Mouse (Mus musculus) heart, adult 2 months (tissue): ENCODE measurements at regions not wholly inside any gene's neighbourhood (a gene's known extent, or its start where the extent isn't known, plus 50 kb on each side); places are given as distances from the start of the nearest gene placed in this dataset.

Experiments
- DNase-seq, 2 experiments: peaks; one replicate each; pipeline ENCODE4 v3.0.0; 2021
- H3K27ac ChIP-seq: fragments of 200-600 bp; 2 replicates; pipeline ENCODE4 v1.8.1; 2022
- H3K27me3 ChIP-seq: fragments of 200-500 bp; 2 replicates; pipeline ENCODE4 v1.6.1; 2012; ENCODE audit warnings: mild to moderate bottlenecking, low read length, inconsistent platforms, mixed read lengths; ENCODE audit not compliant: control insufficient read depth, insufficient read depth
- H3K36me3 ChIP-seq: fragments of 200-500 bp; 2 replicates; pipeline ENCODE4 v1.6.1; 2012; ENCODE audit warnings: low read length, inconsistent platforms; ENCODE audit not compliant: control insufficient read depth, insufficient read depth
- H3K4me1 ChIP-seq: fragments of 200-500 bp; 2 replicates; pipeline ENCODE4 v1.6.1; 2011; ENCODE audit warnings: low read length; ENCODE audit not compliant: control insufficient read depth, insufficient read depth
- H3K4me3 ChIP-seq: fragments of 200-600 bp; 2 replicates; pipeline ENCODE4 v1.8.1; 2022
- H3K79me2 ChIP-seq: fragments of 200-500 bp; replicated peaks from 2 replicates; pipeline ENCODE4 v1.6.1; 2012; ENCODE audit warnings: mild to moderate bottlenecking, inconsistent platforms, low read length, moderate library complexity, mixed read lengths; ENCODE audit not compliant: control insufficient read depth, insufficient read depth
- H3K9ac ChIP-seq: fragments of 200-500 bp; 2 replicates; pipeline ENCODE4 v1.6.1; 2012; ENCODE audit warnings: low read depth, mild to moderate bottlenecking, control low read depth, inconsistent platforms, low read length, mixed read lengths
- CTCF ChIP-seq: fragments of 200-600 bp; IDR thresholded peaks from 2 replicates; pipeline ENCODE4 v1.8.1; 2022; ENCODE audit warnings: antibody characterized with exemption, mild to moderate bottlenecking, moderate library complexity
- EP300 ChIP-seq: fragments of 200-500 bp; IDR thresholded peaks from 2 replicates; pipeline ENCODE4 v1.6.1; 2011; ENCODE audit warnings: low read depth, low read length, control low read depth; ENCODE audit not compliant: insufficient read depth
- POLR2A ChIP-seq: fragments of 200-500 bp; IDR thresholded peaks from 2 replicates; pipeline ENCODE4 v1.6.1; 2011; ENCODE audit warnings: mild to moderate bottlenecking, low read depth, low read length, control low read depth; ENCODE audit not compliant: insufficient read depth
- WGBS: fragments of 180-500 bp; shearing (Covaris S2); methylation state at CpG from one replicate; pipeline ENCODE4 v1.1.7; 2018; 5-methylcytosine and 5-hydroxymethylcytosine counted together
- intact Hi-C: fragments of 180-260 bp; cut with DNase I; formaldehyde crosslinking; loops from one replicate; pipeline ENCODE4 v1.15.1; 2025

DNA sequence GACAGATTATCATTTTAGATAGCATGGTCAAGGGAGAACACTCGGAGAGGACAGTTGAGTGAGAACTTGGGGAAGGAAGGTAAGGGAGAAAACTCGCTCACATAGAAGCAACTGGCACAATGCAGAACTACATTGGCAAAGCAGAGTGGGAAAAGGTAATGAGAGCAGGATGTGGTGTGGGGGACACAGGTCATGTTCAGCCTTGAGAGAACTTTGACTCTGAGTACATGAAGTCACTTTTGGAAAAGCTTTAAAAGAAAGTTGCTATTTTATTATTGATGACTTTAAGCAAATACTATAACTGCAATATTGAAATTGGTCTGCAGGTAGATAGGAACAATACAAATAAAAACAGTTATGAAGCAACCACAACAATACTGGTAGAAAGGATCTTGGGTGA is 437.4 kb upstream of the Jag1 start:
- no peak overlapping the region for H3K27ac ChIP-seq
- no peaks in the 10 kb centered on the region for H3K36me3 ChIP-seq
- no peak for TF ChIP-seq CTCF
- TF ChIP-seq POLR2A = no peak
- no peak for TF ChIP-seq EP300
- no peak overlapping the region for H3K9ac ChIP-seq
- no peaks in the 10 kb centered on the region for H3K27me3 ChIP-seq
- no peaks in the 10 kb centered on the region for H3K79me2 ChIP-seq
- no peaks in the 10 kb centered on the region for H3K4me1 ChIP-seq
- no peak overlapping the region for H3K4me3 ChIP-seq
- no peak for DNase-seq
- 89% methylated on average over 2 of the region's 2 CpGs for WGBS
- intact Hi-C loops = no loop called here

DNA sequence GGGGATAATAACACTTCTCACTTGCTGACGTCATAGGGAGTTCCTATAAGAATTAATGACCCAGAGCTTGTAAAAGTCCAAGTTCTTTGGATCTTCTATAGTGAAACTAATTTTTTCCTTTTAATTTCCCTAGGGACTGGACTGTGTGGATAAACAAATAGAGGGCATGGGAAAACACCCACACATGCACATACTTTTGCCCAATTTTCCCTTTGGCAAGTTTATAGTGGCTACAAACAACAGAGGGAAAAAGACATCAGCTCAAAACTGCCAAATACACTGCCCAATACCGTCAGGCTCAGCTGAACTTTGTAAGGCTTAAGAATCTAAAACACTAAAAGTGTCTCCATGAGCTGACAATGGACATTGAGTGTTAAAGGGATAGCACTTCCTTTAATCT is 420.1 kb upstream of the Jag1 start:
- H3K9ac ChIP-seq = no peak overlapping the region
- intact Hi-C loops = no loop called here
- no peaks in the 10 kb centered on the region for H3K79me2 ChIP-seq
- 46% methylated on average over 2 of the region's 2 CpGs for WGBS
- no peak for TF ChIP-seq CTCF
- TF ChIP-seq POLR2A = no peak
- no peak for TF ChIP-seq EP300
- no peaks in the 10 kb centered on the region for H3K27me3 ChIP-seq
- no peaks in the 10 kb centered on the region for H3K4me1 ChIP-seq
- no peaks in the 10 kb centered on the region for H3K36me3 ChIP-seq
- DNase-seq = no peak
- no peak overlapping the region for H3K27ac ChIP-seq
- H3K4me3 ChIP-seq = no peak overlapping the region

DNA sequence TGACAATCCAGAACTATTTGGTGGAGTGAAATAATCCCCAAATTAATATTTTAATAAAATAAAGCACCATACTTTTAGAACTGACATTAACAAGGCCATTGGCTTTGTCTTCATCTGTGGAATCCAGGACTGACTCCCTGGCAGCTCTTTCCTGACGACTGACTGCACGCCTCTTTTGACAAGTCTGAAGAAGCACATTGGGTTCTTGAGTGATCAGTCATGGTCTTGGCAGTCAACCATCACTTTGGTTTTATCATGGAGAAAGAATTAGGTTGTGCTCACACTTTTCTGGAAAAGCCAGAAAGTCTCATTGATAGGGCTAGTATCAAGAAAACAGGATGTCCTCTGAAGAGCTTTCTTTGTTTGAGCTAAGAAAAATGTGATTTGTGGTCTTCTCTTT is 399.8 kb upstream of the Jag1 start:
- 56% methylated on average over 2 of the region's 2 CpGs for WGBS
- no peak for DNase-seq

GRCm38 (mm10) chr2:137515043-137515442 is 398.6 kb upstream of the Jag1 start:
- no peak overlapping the region for H3K9ac ChIP-seq
- WGBS = 91% methylated on average over 3 of the region's 3 CpGs
- intact Hi-C loops = no loop called here
- peaks cover 4% of the 10 kb centered on the region for H3K4me1 ChIP-seq
- no peak for DNase-seq
- TF ChIP-seq CTCF (no peak), POLR2A (no peak)
- H3K4me3 ChIP-seq = no peak overlapping the region
- H3K27ac ChIP-seq = no peak overlapping the region
- H3K79me2 ChIP-seq = no peaks in the 10 kb centered on the region
- no peaks in the 10 kb centered on the region for H3K36me3 ChIP-seq
- no peaks in the 10 kb centered on the region for H3K27me3 ChIP-seq

More for the DNA sequence above, 399.8 kb upstream of the Jag1 start:
- intact Hi-C loops = no loop called here
- Histone ChIP-seq H3K4me3 (no peak overlapping the region), H3K27me3 (no peaks in the 10 kb centered on the region), H3K36me3 (no peaks in the 10 kb centered on the region; the same call in 1 of the 2 replicates), H3K9ac (no peak overlapping the region), H3K4me1 (no peaks in the 10 kb centered on the region), H3K27ac (no peak overlapping the region), H3K79me2 (no peaks in the 10 kb centered on the region)
- TF ChIP-seq POLR2A (no peak), EP300 (no peak), CTCF (no peak)

GRCm38 (mm10) chr2:137513895-137514506 is 397.6 kb upstream of the Jag1 start:
- peaks cover 4% of the 10 kb centered on the region for H3K4me1 ChIP-seq
- TF ChIP-seq CTCF (no peak), POLR2A (no peak), EP300 (no peak)
- 56% methylated on average over 2 of the region's 2 CpGs for WGBS
- no peak for DNase-seq
- H3K79me2 ChIP-seq = no peaks in the 10 kb centered on the region
- H3K27ac ChIP-seq = no peak overlapping the region
- H3K36me3 ChIP-seq = no peaks in the 10 kb centered on the region
- intact Hi-C loops = loop anchor here (5.0 kb wide), 1 partner anchor 63 kb away; no protein-coding TSS in a partner anchor
- no peak overlapping the region for H3K9ac ChIP-seq
- H3K27me3 ChIP-seq = no peaks in the 10 kb centered on the region
- no peak overlapping the region for H3K4me3 ChIP-seq

DNA sequence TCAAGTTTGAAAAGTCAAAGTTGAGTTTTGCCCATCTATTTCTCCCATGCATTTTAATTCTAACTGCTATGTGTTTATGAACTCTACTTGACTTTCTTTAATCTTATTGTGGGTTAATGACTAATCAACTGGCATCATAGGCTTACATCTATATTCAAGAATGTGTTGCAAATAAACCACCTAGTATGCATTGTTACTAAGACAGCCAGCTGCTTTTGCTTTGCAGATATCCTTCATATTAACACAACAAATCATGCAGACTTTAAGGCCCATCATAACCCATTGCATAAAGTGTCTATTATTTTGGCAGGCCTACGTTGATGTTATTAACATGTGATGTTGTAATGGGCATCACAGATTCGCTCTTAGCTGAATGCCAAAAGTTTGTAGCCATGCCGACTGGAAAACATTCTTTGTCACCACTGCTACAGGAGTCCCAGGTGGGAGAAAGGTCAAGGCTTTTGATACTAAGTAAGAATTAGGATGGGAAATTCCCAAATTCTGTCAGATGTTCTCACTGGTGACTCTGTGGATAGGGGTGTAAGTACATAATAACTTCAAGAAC is 394.3 kb upstream of the Jag1 start:
- H3K36me3 ChIP-seq = no peaks in the 10 kb centered on the region
- intact Hi-C loops = loop anchor here (5.0 kb wide), 1 partner anchor 67 kb away; no protein-coding TSS in a partner anchor
- no peaks in the 10 kb centered on the region for H3K27me3 ChIP-seq
- TF ChIP-seq CTCF (no peak), EP300 (no peak), POLR2A (no peak)
- H3K9ac ChIP-seq = no peak overlapping the region
- DNase-seq = peak in 1 of 2 experiments; percentile 28
- H3K79me2 ChIP-seq = no peaks in the 10 kb centered on the region
- 30% methylated on average over 3 of the region's 3 CpGs for WGBS
- H3K27ac ChIP-seq = no peak overlapping the region
- no peak overlapping the region for H3K4me3 ChIP-seq
- H3K4me1 ChIP-seq = peaks cover 4% of the 10 kb centered on the region
